Mouse (Mus musculus): Measurements from ENCODE around the gene Hist1h2bp. TPM values are rescaled to one million over a fixed set of nuclear protein-coding genes. Genes with fewer than 3 reads are reported as not detected.
"Not testable (repeated sequence)": the region's sequence is repeated elsewhere in the genome, so short reads cannot be mapped to it uniquely, and the experiment has no call there.

Hist1h2bp gene
- polyA plus RNA-seq, 1 experiment from 2014 or later: 2.0 TPM

DNA sequence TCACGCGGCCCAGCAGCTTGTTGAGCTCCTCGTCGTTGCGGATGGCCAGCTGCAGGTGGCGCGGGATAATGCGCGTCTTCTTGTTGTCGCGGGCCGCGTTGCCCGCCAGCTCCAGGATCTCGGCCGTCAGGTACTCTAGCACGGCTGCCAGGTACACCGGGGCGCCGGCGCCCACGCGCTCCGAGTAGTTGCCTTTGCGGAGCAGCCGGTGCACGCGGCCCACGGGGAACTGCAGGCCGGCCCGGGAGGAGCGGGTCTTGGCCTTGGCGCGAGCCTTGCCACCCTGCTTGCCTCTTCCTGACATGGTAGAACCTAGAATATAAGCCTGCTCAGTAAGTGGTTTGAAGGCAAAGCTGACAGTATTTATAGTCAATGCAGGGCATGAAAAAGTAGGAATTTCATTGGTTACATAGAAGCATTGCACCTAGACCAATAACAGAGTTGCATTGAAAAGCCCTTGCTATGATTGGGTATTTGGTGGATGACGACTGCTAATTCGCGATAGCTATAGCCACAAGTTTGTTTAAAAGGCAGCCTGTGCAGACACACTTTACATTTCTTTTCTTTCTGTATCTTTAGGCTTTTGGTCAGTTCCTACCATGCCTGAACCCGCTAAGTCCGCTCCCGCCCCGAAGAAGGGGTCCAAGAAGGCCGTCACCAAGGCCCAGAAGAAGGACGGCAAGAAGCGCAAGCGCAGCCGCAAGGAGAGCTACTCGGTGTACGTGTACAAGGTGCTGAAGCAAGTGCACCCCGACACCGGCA, 33.6 kb upstream of the Hist1h2bp start, which contains the start of the genes Hist1h2ak and Hist1h2bn:
TSS of gene Hist1h2ak (minus strand) at position 304 of the 762 bp plus-strand sequence.
TSS of gene Hist1h2bn (plus strand) at position 600 of the 762 bp plus-strand sequence.
- Histone ChIP-seq H3K4me2 (ENCODE audit: low read length) (peak within 1 kb of the TSS; percentile 85), H3K27ac (ENCODE audit: low read length) (peak within 1 kb of the TSS; percentile 94), H3K9ac (replicated peaks; ENCODE audit: low read depth, low read length) (peak within 1 kb of the TSS; percentile 64), H3K4me3 (replicated peaks; ENCODE audit: low read length) (peak within 1 kb of the TSS; percentile 51), H3K4me1 (replicated peaks; ENCODE audit: control insufficient read depth, insufficient read depth, low read length) (peaks cover 13% of the 10 kb centered on the region)
- not testable (repeated sequence) for H3K27me3 ChIP-seq (replicated peaks; ENCODE audit: control insufficient read depth, insufficient read depth, low read length); H3K36me3 ChIP-seq (ENCODE audit: control insufficient read depth, insufficient read depth); H3K9me3 ChIP-seq (ENCODE audit: control insufficient read depth, low read length)
- peak; percentile 95 for ATAC-seq
- under 1% methylated on average over 32 of the region's 50 CpGs for WGBS

DNA sequence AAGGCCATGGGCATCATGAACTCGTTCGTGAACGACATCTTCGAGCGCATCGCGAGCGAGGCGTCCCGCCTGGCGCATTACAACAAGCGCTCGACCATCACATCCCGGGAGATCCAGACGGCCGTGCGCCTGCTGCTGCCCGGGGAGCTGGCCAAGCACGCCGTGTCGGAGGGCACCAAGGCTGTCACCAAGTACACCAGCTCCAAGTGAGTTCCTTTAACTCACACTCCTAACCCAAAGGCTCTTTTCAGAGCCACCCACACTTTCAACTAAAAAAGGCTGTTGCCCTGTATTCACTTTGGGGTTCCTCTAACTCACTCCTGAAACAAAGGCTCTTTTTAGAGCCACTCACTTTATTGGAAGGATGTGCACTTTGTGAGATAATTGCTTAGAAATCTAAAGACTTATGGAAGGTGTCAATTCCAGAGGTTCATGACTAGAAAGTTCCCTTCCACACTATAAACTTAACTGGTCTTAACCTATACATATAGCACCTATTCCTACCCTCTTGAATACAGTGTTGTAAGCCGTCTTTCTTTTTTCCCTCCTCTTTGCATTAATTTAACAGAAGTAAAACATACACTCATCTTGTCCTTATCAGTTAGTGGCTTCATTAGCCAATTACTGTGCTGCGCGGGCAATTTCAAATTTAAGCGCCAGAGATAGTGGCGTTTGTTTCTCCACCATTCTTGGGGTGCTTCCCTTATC, 32.8 kb upstream of the Hist1h2bp start:
- WGBS: 0% methylated on average over 8 of the region's 26 CpGs

DNA sequence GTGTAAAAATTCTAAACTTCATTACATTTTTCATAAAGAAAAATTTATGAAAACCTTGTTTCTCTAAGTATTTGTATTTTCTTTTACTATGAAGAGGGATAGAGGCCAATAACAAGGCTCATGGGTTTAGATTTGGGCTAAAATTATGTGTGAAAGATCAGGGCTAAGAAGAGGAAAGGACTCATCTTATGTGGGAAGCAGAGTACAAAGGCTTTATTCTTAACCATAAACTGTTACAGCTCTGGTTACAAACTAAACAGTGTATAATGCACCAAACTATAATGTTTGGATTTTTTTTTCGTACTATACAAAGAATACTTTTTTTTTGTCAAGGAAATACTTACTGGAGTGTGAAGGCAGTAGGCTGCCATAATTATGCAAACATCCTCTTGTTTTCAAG, 31.6 kb upstream of the Hist1h2bp start:
- no peak overlapping the region for H3K4me2 ChIP-seq (ENCODE audit: low read length)
- H3K9me3 ChIP-seq (ENCODE audit: control insufficient read depth, low read length): no peaks in the 10 kb centered on the region
- H3K27me3 ChIP-seq (replicated peaks; ENCODE audit: control insufficient read depth, insufficient read depth, low read length): no peaks in the 10 kb centered on the region
- H3K4me1 ChIP-seq (replicated peaks; ENCODE audit: control insufficient read depth, insufficient read depth, low read length): peaks cover 11% of the 10 kb centered on the region
- WGBS: 61% methylated on average over 1 of the region's 1 CpGs
- H3K4me3 ChIP-seq (replicated peaks; ENCODE audit: low read length): no peak overlapping the region
- H3K9ac ChIP-seq (replicated peaks; ENCODE audit: low read depth, low read length): no peak overlapping the region
- no peak overlapping the region for H3K27ac ChIP-seq (ENCODE audit: low read length)
- no peak for ATAC-seq
- H3K36me3 ChIP-seq (ENCODE audit: control insufficient read depth, insufficient read depth): no peaks in the 10 kb centered on the region

More for the DNA sequence above, 32.8 kb upstream of the Hist1h2bp start:
- not testable (repeated sequence) for H3K27me3 ChIP-seq (replicated peaks; ENCODE audit: control insufficient read depth, insufficient read depth, low read length); H3K9me3 ChIP-seq (ENCODE audit: control insufficient read depth, low read length); H3K36me3 ChIP-seq (ENCODE audit: control insufficient read depth, insufficient read depth); ATAC-seq
- peak overlapping the region; percentile 51 for H3K4me3 ChIP-seq (replicated peaks; ENCODE audit: low read length)
- peak overlapping the region; percentile 86 for H3K27ac ChIP-seq (ENCODE audit: low read length)
- H3K9ac ChIP-seq (replicated peaks; ENCODE audit: low read depth, low read length): 0 out of 2 replicates have a peak overlapping the region, but pooled peaks have one; percentile 29
- peak overlapping the region; percentile 66 for H3K4me2 ChIP-seq (ENCODE audit: low read length)
- H3K4me1 ChIP-seq (replicated peaks; ENCODE audit: control insufficient read depth, insufficient read depth, low read length): peaks cover 11% of the 10 kb centered on the region

DNA sequence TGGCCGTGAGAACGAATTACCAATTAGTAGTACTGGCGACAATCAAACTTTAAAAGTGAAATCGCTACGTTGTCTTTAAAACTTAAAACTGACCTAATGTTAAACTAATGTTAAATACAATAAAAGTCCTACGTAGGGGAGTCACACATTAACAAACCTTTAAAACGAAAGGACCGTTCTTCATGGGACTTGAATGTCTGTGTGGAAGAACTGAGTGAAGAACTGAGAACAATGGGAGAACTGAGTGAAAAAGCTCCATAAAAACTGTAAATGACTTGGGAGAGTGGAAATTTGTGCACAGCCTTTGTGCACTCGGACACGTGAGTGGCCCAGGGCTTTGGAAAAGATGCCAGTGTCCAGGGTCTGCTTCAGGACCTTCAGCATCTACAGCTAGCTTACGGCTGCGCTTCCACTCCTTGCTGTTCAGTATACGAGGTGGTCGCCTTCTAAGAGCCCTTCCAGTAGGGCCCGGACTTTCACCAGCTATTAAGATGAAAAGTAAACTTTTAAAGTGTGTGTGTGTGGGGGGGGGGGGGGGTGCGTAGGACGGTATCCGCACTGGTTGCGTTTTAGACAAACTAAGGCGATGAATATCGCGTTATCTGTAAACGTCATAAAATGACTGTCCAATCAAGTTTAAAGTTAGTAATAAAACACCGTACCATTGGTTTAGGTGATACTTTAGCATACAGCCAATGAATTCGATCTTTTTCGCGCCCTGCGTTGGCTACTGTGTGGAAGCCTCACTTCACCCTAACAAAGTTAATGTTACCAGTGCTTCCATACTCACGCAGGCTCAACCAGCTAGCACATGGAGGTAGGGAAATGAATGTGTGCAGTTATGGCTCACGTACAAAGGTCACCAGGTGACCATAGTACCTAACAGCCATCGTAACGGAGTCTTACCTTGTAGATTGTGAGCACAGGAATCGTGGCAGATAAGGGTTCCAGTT, 8.2 kb upstream of the Hist1h2bp start:
- Histone ChIP-seq H3K9me3 (ENCODE audit: control insufficient read depth, low read length) (no peaks in the 10 kb centered on the region), H3K36me3 (ENCODE audit: control insufficient read depth, insufficient read depth) (no peaks in the 10 kb centered on the region), H3K4me2 (ENCODE audit: low read length) (peak overlapping the region; percentile 95), H3K4me3 (replicated peaks; ENCODE audit: low read length) (peak overlapping the region; percentile 71), H3K4me1 (replicated peaks; ENCODE audit: control insufficient read depth, insufficient read depth, low read length) (peaks cover 28% of the 10 kb centered on the region), H3K27ac (ENCODE audit: low read length) (peak overlapping the region; percentile 87), H3K27me3 (replicated peaks; ENCODE audit: control insufficient read depth, insufficient read depth, low read length) (no peaks in the 10 kb centered on the region), H3K9ac (replicated peaks; ENCODE audit: low read depth, low read length) (peak overlapping the region; percentile 71)
- ATAC-seq: peak; percentile 93
- WGBS: 3% methylated on average over 33 of the region's 33 CpGs

DNA sequence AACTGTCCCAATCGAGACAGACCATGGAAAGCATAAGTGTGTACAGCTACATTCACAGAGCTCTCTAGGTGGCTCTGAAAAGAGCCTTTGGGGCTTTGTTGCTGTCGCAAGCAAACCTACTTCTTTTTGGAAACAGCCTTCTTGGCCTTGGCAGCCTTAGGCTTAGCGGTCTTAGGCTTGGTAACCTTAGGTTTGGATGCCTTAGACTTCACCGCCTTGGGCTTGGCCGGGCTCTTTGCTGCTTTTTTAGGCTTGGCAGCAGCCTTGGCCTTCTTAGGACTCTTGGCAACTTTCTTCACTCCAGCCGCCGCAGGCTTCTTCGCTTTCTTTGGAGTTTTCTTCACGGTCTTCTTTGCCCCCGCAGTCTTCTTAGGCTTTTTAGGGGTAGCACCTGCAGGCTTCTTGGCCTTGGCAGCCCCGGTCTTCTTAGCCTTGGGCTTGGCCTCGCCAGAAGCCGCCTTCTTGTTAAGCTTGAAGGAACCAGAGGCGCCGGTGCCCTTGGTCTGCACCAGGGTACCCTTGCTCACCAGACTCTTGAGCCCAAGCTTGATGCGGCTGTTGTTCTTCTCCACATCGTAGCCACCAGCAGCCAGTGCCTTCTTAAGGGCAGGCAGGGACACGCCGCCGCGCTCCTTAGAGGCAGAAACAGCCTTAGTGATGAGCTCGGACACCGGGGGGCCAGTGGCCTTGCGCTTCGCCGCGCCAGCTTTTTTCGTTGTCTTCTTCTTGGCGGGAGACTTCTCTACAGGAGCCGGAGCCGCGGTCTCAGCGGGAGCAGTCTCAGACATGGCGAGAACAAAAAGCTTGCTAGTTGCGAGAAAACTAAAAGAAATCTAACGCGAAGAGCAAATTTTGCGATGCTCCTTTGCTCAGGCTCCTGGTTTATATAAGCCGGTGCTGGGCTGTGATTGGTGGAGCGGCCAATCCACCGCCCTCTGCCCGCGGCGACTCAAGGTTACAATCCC, 7.2 kb upstream of the Hist1h2bp start, which contains the start of gene Hist1h1b:
TSS of gene Hist1h1b (minus strand) at position 859 of the 965 bp plus-strand sequence.
- peak within 1 kb of the TSS; percentile 95 for H3K4me2 ChIP-seq (ENCODE audit: low read length)
- peak within 1 kb of the TSS; percentile 71 for H3K4me3 ChIP-seq (replicated peaks; ENCODE audit: low read length)
- no peaks in the 10 kb centered on the region for H3K27me3 ChIP-seq (replicated peaks; ENCODE audit: control insufficient read depth, insufficient read depth, low read length)
- WGBS: under 1% methylated on average over 44 of the region's 44 CpGs
- peak within 1 kb of the TSS; percentile 87 for H3K27ac ChIP-seq (ENCODE audit: low read length)
- H3K4me1 ChIP-seq (replicated peaks; ENCODE audit: control insufficient read depth, insufficient read depth, low read length): peaks cover 33% of the 10 kb centered on the region
- H3K36me3 ChIP-seq (ENCODE audit: control insufficient read depth, insufficient read depth): no peaks in the 10 kb centered on the region
- 0 out of 2 replicates have a peak, but pooled peaks have one; percentile 6 for ATAC-seq
- no peaks in the 10 kb centered on the region for H3K9me3 ChIP-seq (ENCODE audit: control insufficient read depth, low read length)
- H3K9ac ChIP-seq (replicated peaks; ENCODE audit: low read depth, low read length): peak within 1 kb of the TSS; percentile 71

GRCm38 (mm10) chr13:21781021-21781555, 6.2 kb upstream of the Hist1h2bp start:
- peak overlapping the region; percentile 44; the same call in 1 of the 2 replicates for H3K27ac ChIP-seq (ENCODE audit: low read length)
- no peak overlapping the region for H3K9ac ChIP-seq (replicated peaks; ENCODE audit: low read depth, low read length)
- H3K27me3 ChIP-seq (replicated peaks; ENCODE audit: control insufficient read depth, insufficient read depth, low read length): no peaks in the 10 kb centered on the region
- no peak overlapping the region for H3K4me2 ChIP-seq (ENCODE audit: low read length)
- peaks cover 37% of the 10 kb centered on the region for H3K4me1 ChIP-seq (replicated peaks; ENCODE audit: control insufficient read depth, insufficient read depth, low read length)
- no peak for ATAC-seq
- no peak overlapping the region for H3K4me3 ChIP-seq (replicated peaks; ENCODE audit: low read length)
- H3K9me3 ChIP-seq (ENCODE audit: control insufficient read depth, low read length): no peaks in the 10 kb centered on the region
- no peaks in the 10 kb centered on the region for H3K36me3 ChIP-seq (ENCODE audit: control insufficient read depth, insufficient read depth)
- WGBS: 47% methylated on average over 6 of the region's 6 CpGs

DNA sequence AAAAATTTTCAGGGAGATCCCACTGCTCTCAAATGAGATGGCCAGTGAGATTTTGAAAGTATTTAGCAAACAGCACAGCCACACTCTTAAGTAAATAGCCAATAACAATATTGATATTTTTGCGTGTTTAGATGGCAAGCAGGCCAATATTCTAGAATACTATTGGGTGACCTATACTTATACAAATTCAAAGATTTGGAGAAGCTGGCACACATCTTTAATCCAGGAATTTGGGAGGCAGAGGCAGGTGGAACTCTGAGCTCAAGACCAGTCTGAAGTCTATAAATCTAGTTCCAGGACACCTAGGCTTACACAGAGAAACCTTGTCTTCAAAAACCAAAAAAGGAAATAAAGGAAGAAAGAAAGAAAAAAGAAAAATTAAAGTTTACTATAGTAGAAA, 5.6 kb upstream of the Hist1h2bp start:
- H3K36me3 ChIP-seq (ENCODE audit: control insufficient read depth, insufficient read depth): no peaks in the 10 kb centered on the region
- H3K9ac ChIP-seq (replicated peaks; ENCODE audit: low read depth, low read length): no peak overlapping the region
- H3K4me2 ChIP-seq (ENCODE audit: low read length): no peak overlapping the region
- WGBS: 97% methylated on average over 1 of the region's 1 CpGs
- H3K4me1 ChIP-seq (replicated peaks; ENCODE audit: control insufficient read depth, insufficient read depth, low read length): peaks cover 38% of the 10 kb centered on the region
- no peak for ATAC-seq
- no peak overlapping the region for H3K27ac ChIP-seq (ENCODE audit: low read length)
- no peaks in the 10 kb centered on the region for H3K9me3 ChIP-seq (ENCODE audit: control insufficient read depth, low read length)
- H3K27me3 ChIP-seq (replicated peaks; ENCODE audit: control insufficient read depth, insufficient read depth, low read length): no peaks in the 10 kb centered on the region
- H3K4me3 ChIP-seq (replicated peaks; ENCODE audit: low read length): no peak overlapping the region
